Mouse (Mus musculus) cerebellum, adult 2 months (tissue): ENCODE measurements around the gene Atcay.

Experiments
- CTCF ChIP-seq: fragments of 200-500 bp; IDR thresholded peaks from 2 replicates; pipeline ENCODE4 v1.5.1; 2011; ENCODE audit warnings: low read depth, mild to moderate bottlenecking, control low read depth, low read length, moderate library complexity, borderline replicate concordance; ENCODE audit not compliant: insufficient read depth
- POLR2A ChIP-seq: fragments of 200-500 bp; IDR thresholded peaks from 2 replicates; pipeline ENCODE4 v1.6.1; 2011; ENCODE audit warnings: low read length, control low read depth, borderline replicate concordance; ENCODE audit not compliant: insufficient read depth

- TF ChIP-seq CTCF = no peak
- no peak for TF ChIP-seq POLR2A
These were observed 28.7 kb upstream of the Atcay start for GRCm38 (mm10) chr10:81259225-81259884.
